Mouse (Mus musculus): Measurements from ENCODE around the gene Gm11492.
A peak's percentile ranks its signal among the peaks of the same experiment; 100 is the strongest.

Gene Gm11492

GRCm38 (mm10) chr11:87566501-87566900 lies at the start of gene Gm11492:
Gene Gm11492 (plus strand): TSS chr11:87566653.
- no peak for DNase-seq

GRCm38 (mm10) chr11:87519260-87519659 lies 47.2 kb upstream of the Gm11492 start:
- peak; percentile 31 to 35 for DNase-seq

- DNase-seq, result no peak
These were observed 43.0 kb upstream of the Gm11492 start for GRCm38 (mm10) chr11:87523466-87523865.

GRCm38 (mm10) chr11:87523967-87524366 lies 42.5 kb upstream of the Gm11492 start:
- DNase-seq, result no peak

GRCm38 (mm10) chr11:87524780-87525179 lies 41.7 kb upstream of the Gm11492 start:
- DNase-seq, result no peak

GRCm38 (mm10) chr11:87527364-87527763 lies 39.1 kb upstream of the Gm11492 start:
- no peak for DNase-seq

- no peak for DNase-seq
These were observed 38.5 kb upstream of the Gm11492 start for GRCm38 (mm10) chr11:87527990-87528389.

- DNase-seq, result no peak
These were observed 34.8 kb upstream of the Gm11492 start for GRCm38 (mm10) chr11:87531695-87532094.

- DNase-seq, result peak in 1 of 2 experiments; percentile 8
These were observed 24.2 kb upstream of the Gm11492 start for GRCm38 (mm10) chr11:87542285-87542684.

GRCm38 (mm10) chr11:87542906-87543305 lies 23.5 kb upstream of the Gm11492 start:
- peak; percentile 30 to 35 for DNase-seq

GRCm38 (mm10) chr11:87553342-87553741 lies 13.1 kb upstream of the Gm11492 start:
- no peak for DNase-seq

- no peak for DNase-seq
These were observed 12.1 kb upstream of the Gm11492 start for GRCm38 (mm10) chr11:87554386-87554785.

- DNase-seq, result no peak
These were observed 11.2 kb upstream of the Gm11492 start for GRCm38 (mm10) chr11:87555106-87555703.

GRCm38 (mm10) chr11:87561208-87561607 lies 5.2 kb upstream of the Gm11492 start:
- no peak for DNase-seq

GRCm38 (mm10) chr11:87568255-87568953 lies 2.0 kb downstream of the Gm11492 start, which contains the start of gene Sept4:
Gene Sept4 (plus strand): TSS chr11:87568903.
- DNase-seq, result no peak

GRCm38 (mm10) chr11:87570743-87571142 lies 4.3 kb downstream of the Gm11492 start:
- no peak for DNase-seq

GRCm38 (mm10) chr11:87571361-87571950 lies 5.0 kb downstream of the Gm11492 start:
- DNase-seq, result no peak

- DNase-seq, result no peak
These were observed 7.3 kb downstream of the Gm11492 start for GRCm38 (mm10) chr11:87573751-87574150.

- no peak for DNase-seq
These were observed 8.2 kb downstream of the Gm11492 start for GRCm38 (mm10) chr11:87574520-87575180.

- peak; percentile 18 to 40 for DNase-seq
These were observed 11.3 kb downstream of the Gm11492 start for GRCm38 (mm10) chr11:87577601-87578248.

- DNase-seq, result peak; percentile 88 to 89
These were observed 12.0 kb downstream of the Gm11492 start for GRCm38 (mm10) chr11:87578249-87578962.

- DNase-seq, result peak; percentile 67 to 73
These were observed 12.6 kb downstream of the Gm11492 start for GRCm38 (mm10) chr11:87578963-87579601.
